Mouse (Mus musculus): ENCODE results near the gene Bpifa2. TPM values are rescaled to one million over a fixed set of nuclear protein-coding genes. Genes with fewer than 3 reads are reported as not detected.

Gene Bpifa2
- polyA plus RNA-seq (2016; fragmentation: Nextera tagmentation; extraction: Ambion mirVana) = not detected in 2 replicates

- WGBS = 84% methylated on average over 3 of the region's 3 CpGs
- no peak within 1 kb of the TSS for H3K27ac ChIP-seq (replicated peaks)
- H3K9me3 ChIP-seq = no peaks in the 10 kb centered on the region
- no peak within 1 kb of the TSS for H3K9ac ChIP-seq (replicated peaks)
- no peak for ATAC-seq (ENCODE audit: low FRiP score, low read depth)
- 0 out of 2 replicates have a peak, but pooled peaks cover 8% of the 10 kb centered on the region for H3K4me1 ChIP-seq
- no peak within 1 kb of the TSS for H3K4me2 ChIP-seq (replicated peaks)
- no peaks in the 10 kb centered on the region for H3K36me3 ChIP-seq
- H3K4me3 ChIP-seq = no peak within 1 kb of the TSS
- no peaks in the 10 kb centered on the region for H3K27me3 ChIP-seq
These were observed at the start of gene Bpifa2 for GRCm38 (mm10) chr2:154007965-154008364. TSS of gene Bpifa2 (plus strand) at chr2:154008265.

DNA sequence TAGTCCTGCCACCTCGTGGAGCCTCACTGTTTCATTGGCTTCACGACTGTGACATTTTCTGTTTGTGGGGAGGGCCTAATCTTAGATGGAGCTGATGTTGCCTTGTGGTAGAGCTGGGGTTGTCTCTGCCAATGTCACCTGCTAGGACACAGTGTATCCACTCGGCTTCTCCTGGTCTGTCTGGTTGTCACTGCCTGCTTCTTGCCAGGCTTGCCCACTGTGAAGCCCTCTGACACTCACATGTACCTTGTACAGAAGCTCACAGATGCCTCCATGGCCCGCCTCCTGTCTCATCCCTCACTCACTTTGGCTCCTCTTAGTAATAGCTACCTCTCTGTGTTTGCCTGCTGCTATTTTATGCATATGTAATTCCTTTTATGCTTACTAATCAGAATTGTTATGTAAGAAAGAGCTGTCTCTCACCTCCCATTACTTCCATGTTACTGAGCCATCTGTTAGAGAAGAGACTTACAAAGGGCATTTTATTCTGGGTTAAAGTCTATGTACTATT, 45.2 kb upstream of the Bpifa2 start:
- 80% methylated on average over 4 of the region's 4 CpGs for WGBS
- Histone ChIP-seq H3K4me2 (replicated peaks) (no peak overlapping the region), H3K4me1 (no peaks in the 10 kb centered on the region), H3K9me3 (no peaks in the 10 kb centered on the region), H3K9ac (replicated peaks) (no peak overlapping the region), H3K27ac (replicated peaks) (no peak overlapping the region), H3K4me3 (no peak overlapping the region), H3K27me3 (no peaks in the 10 kb centered on the region), H3K36me3 (no peaks in the 10 kb centered on the region)
- no peak for ATAC-seq (ENCODE audit: low FRiP score, low read depth)

- ATAC-seq (ENCODE audit: low FRiP score, low read depth) = no peak
- H3K27me3 ChIP-seq = no peaks in the 10 kb centered on the region
- no peaks in the 10 kb centered on the region for H3K36me3 ChIP-seq
- no peak overlapping the region for H3K4me2 ChIP-seq (replicated peaks)
- H3K9ac ChIP-seq (replicated peaks) = no peak overlapping the region
- H3K9me3 ChIP-seq = no peaks in the 10 kb centered on the region
- H3K4me3 ChIP-seq = no peak overlapping the region
- no peaks in the 10 kb centered on the region for H3K4me1 ChIP-seq
- 100% methylated on average over 1 of the region's 1 CpGs for WGBS
- H3K27ac ChIP-seq (replicated peaks) = no peak overlapping the region
These were observed 44.7 kb upstream of the Bpifa2 start for GRCm38 (mm10) chr2:153963334-153963733.

DNA sequence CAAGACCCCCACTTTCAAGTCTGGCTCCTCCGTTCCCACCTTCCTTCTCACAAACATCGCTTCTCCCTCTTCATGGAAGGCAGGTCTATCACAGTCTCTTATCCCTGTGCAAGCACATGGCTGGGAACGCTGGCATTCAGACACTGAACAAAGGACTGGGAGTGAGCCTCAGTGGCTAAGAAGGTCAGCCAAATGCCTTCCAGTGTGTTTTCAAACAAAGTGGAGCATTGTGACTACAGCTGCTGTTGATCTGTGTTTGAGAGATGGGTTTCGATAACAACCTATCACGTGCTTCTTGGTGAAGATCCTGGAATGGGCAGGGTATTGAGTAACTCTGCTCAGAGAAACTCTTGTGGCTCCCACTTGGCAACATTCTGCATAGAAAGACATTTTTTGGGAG, 37.8 kb upstream of the Bpifa2 start:
- Histone ChIP-seq H3K36me3 (no peaks in the 10 kb centered on the region), H3K9me3 (no peaks in the 10 kb centered on the region), H3K4me3 (no peak overlapping the region), H3K27ac (replicated peaks) (no peak overlapping the region), H3K27me3 (no peaks in the 10 kb centered on the region), H3K4me2 (replicated peaks) (no peak overlapping the region), H3K4me1 (no peaks in the 10 kb centered on the region), H3K9ac (replicated peaks) (no peak overlapping the region)
- 59% methylated on average over 5 of the region's 5 CpGs for WGBS
- ATAC-seq (ENCODE audit: low FRiP score, low read depth) = no peak

- Histone ChIP-seq H3K4me1 (no peaks in the 10 kb centered on the region), H3K27ac (replicated peaks) (no peak within 1 kb of the TSS), H3K4me3 (no peak within 1 kb of the TSS), H3K9ac (replicated peaks) (no peak within 1 kb of the TSS), H3K4me2 (replicated peaks) (no peak within 1 kb of the TSS), H3K36me3 (no peaks in the 10 kb centered on the region), H3K27me3 (no peaks in the 10 kb centered on the region), H3K9me3 (no peaks in the 10 kb centered on the region)
- 77% methylated on average over 5 of the region's 5 CpGs for WGBS
- no peak for ATAC-seq (ENCODE audit: low FRiP score, low read depth)
These were observed 33.5 kb upstream of the Bpifa2 start, which contains the start of gene Bpifa6 for GRCm38 (mm10) chr2:153974582-153974981. TSS of gene Bpifa6 (plus strand) at chr2:153974945.

- H3K4me3 ChIP-seq = no peak overlapping the region
- no peaks in the 10 kb centered on the region for H3K27me3 ChIP-seq
- H3K4me2 ChIP-seq (replicated peaks) = no peak overlapping the region
- H3K36me3 ChIP-seq = no peaks in the 10 kb centered on the region
- peak; percentile 41; the same call in 1 of the 2 replicates for ATAC-seq (ENCODE audit: low FRiP score, low read depth)
- no peak overlapping the region for H3K27ac ChIP-seq (replicated peaks)
- H3K9me3 ChIP-seq = no peaks in the 10 kb centered on the region
- WGBS = 4% methylated on average over 7 of the region's 7 CpGs
- no peak overlapping the region for H3K9ac ChIP-seq (replicated peaks)
- no peaks in the 10 kb centered on the region for H3K4me1 ChIP-seq
These were observed 12.3 kb upstream of the Bpifa2 start for GRCm38 (mm10) chr2:153995770-153996169.

DNA sequence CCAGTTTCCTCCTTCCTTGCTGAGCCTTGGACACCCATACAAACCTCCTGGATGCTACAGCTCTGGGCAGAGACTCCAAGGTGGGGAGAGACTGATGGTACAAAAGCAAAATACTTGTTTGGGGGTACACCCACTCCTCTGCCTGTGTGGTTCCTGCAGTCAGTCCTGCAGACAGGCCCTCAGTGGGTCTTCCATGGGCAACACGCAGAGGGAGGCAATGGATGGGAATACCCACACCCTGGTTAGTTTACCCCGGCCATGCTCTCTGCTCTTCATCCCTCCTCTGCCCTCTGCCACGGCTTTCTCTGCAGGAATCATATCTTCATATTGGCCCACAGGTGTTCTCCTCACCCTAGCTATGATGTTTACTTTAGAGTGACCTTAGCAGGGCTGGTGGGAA, 7.6 kb upstream of the Bpifa2 start:
- H3K9me3 ChIP-seq = no peaks in the 10 kb centered on the region
- no peak overlapping the region for H3K4me3 ChIP-seq
- no peak overlapping the region for H3K4me2 ChIP-seq (replicated peaks)
- H3K36me3 ChIP-seq = no peaks in the 10 kb centered on the region
- WGBS = 77% methylated on average over 3 of the region's 3 CpGs
- H3K9ac ChIP-seq (replicated peaks) = no peak overlapping the region
- 0 out of 2 replicates have a peak, but pooled peaks cover 8% of the 10 kb centered on the region for H3K4me1 ChIP-seq
- no peaks in the 10 kb centered on the region for H3K27me3 ChIP-seq
- no peak overlapping the region for H3K27ac ChIP-seq (replicated peaks)
- ATAC-seq (ENCODE audit: low FRiP score, low read depth) = no peak

GRCm38 (mm10) chr2:154001056-154001455, 7.0 kb upstream of the Bpifa2 start:
- H3K36me3 ChIP-seq = no peaks in the 10 kb centered on the region
- no peak overlapping the region for H3K9ac ChIP-seq (replicated peaks)
- H3K27me3 ChIP-seq = no peaks in the 10 kb centered on the region
- no peaks in the 10 kb centered on the region for H3K9me3 ChIP-seq
- H3K4me2 ChIP-seq (replicated peaks) = no peak overlapping the region
- H3K4me3 ChIP-seq = no peak overlapping the region
- H3K27ac ChIP-seq (replicated peaks) = no peak overlapping the region
- 0 out of 2 replicates have a peak, but pooled peaks cover 8% of the 10 kb centered on the region for H3K4me1 ChIP-seq
- ATAC-seq (ENCODE audit: low FRiP score, low read depth) = no peak

- H3K36me3 ChIP-seq = no peaks in the 10 kb centered on the region
- WGBS = 30% methylated on average over 1 of the region's 1 CpGs
- H3K4me1 ChIP-seq = 0 out of 2 replicates have a peak, but pooled peaks cover 8% of the 10 kb centered on the region
- H3K9ac ChIP-seq (replicated peaks) = no peak overlapping the region
- H3K4me2 ChIP-seq (replicated peaks) = no peak overlapping the region
- H3K4me3 ChIP-seq = no peak overlapping the region
- no peak for ATAC-seq (ENCODE audit: low FRiP score, low read depth)
- H3K27me3 ChIP-seq = no peaks in the 10 kb centered on the region
- H3K9me3 ChIP-seq = no peaks in the 10 kb centered on the region
- no peak overlapping the region for H3K27ac ChIP-seq (replicated peaks)
These were observed 3.6 kb upstream of the Bpifa2 start for GRCm38 (mm10) chr2:154004456-154004855.

GRCm38 (mm10) chr2:154005094-154005493, 3.0 kb upstream of the Bpifa2 start:
- 85% methylated on average over 1 of the region's 1 CpGs for WGBS
- Histone ChIP-seq H3K4me3 (no peak overlapping the region), H3K4me2 (replicated peaks) (no peak overlapping the region), H3K27me3 (no peaks in the 10 kb centered on the region), H3K27ac (replicated peaks) (no peak overlapping the region), H3K9ac (replicated peaks) (no peak overlapping the region), H3K9me3 (no peaks in the 10 kb centered on the region), H3K36me3 (no peaks in the 10 kb centered on the region), H3K4me1 (0 out of 2 replicates have a peak, but pooled peaks cover 8% of the 10 kb centered on the region)
- ATAC-seq (ENCODE audit: low FRiP score, low read depth) = no peak

- no peak overlapping the region for H3K27ac ChIP-seq (replicated peaks)
- H3K9ac ChIP-seq (replicated peaks) = no peak overlapping the region
- H3K4me2 ChIP-seq (replicated peaks) = no peak overlapping the region
- no peak for ATAC-seq (ENCODE audit: low FRiP score, low read depth)
- no peaks in the 10 kb centered on the region for H3K9me3 ChIP-seq
- H3K4me3 ChIP-seq = no peak overlapping the region
- WGBS = 77% methylated on average over 4 of the region's 4 CpGs
- 0 out of 2 replicates have a peak, but pooled peaks cover 8% of the 10 kb centered on the region for H3K4me1 ChIP-seq
- no peaks in the 10 kb centered on the region for H3K27me3 ChIP-seq
- no peaks in the 10 kb centered on the region for H3K36me3 ChIP-seq
These were observed 2.3 kb upstream of the Bpifa2 start for GRCm38 (mm10) chr2:154005734-154006133.

GRCm38 (mm10) chr2:154006331-154006730, 1.7 kb upstream of the Bpifa2 start:
- H3K4me1 ChIP-seq = 0 out of 2 replicates have a peak, but pooled peaks cover 8% of the 10 kb centered on the region
- no peak for ATAC-seq (ENCODE audit: low FRiP score, low read depth)
- H3K4me2 ChIP-seq (replicated peaks) = no peak overlapping the region
- no peak overlapping the region for H3K4me3 ChIP-seq
- no peaks in the 10 kb centered on the region for H3K27me3 ChIP-seq
- 74% methylated on average over 2 of the region's 2 CpGs for WGBS
- no peaks in the 10 kb centered on the region for H3K9me3 ChIP-seq
- no peak overlapping the region for H3K27ac ChIP-seq (replicated peaks)
- H3K9ac ChIP-seq (replicated peaks) = no peak overlapping the region
- H3K36me3 ChIP-seq = no peaks in the 10 kb centered on the region

DNA sequence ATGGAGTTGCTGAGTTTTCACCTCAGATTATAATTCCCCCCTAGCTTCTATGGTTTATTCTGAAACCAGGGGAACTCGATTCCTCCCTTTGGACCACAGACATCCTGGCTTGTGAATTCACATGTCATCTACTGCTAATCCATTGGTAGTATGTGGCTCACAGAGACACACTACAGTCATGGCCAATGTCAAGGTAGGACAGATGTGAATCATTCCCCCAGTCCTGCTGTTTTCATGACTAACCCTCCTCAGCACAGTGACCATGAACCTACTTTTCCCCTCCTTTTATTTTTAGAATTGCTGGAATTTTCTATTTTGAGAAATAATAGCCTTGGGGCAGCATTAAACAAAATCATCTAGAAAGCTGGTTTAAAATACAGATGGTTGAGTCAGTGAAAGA, 684 bp upstream of the Bpifa2 start:
- H3K9me3 ChIP-seq = no peaks in the 10 kb centered on the region
- 0 out of 2 replicates have a peak, but pooled peaks cover 8% of the 10 kb centered on the region for H3K4me1 ChIP-seq
- no peak overlapping the region for H3K27ac ChIP-seq (replicated peaks)
- 76% methylated on average over 1 of the region's 1 CpGs for WGBS
- no peak overlapping the region for H3K9ac ChIP-seq (replicated peaks)
- no peak overlapping the region for H3K4me3 ChIP-seq
- no peak for ATAC-seq (ENCODE audit: low FRiP score, low read depth)
- H3K27me3 ChIP-seq = no peaks in the 10 kb centered on the region
- no peak overlapping the region for H3K4me2 ChIP-seq (replicated peaks)
- no peaks in the 10 kb centered on the region for H3K36me3 ChIP-seq
